Mouse (Mus musculus) neural tube, embryonic 13.5 days (tissue): Measurements from ENCODE around the gene Tdgf1. TPM values are rescaled to one million over a fixed set of nuclear protein-coding genes. Genes with fewer than 3 reads are reported as not detected.

Source experiments
- ATAC-seq: fragments of 200-750 bp; cut with Nextera tagmentation; 2 replicates; pipeline ENCODE4 v1.8.0; 2017; ENCODE audit warnings: low read depth, mild to moderate bottlenecking, moderate TSS enrichment, moderate library complexity
- H3K27ac ChIP-seq: fragments of 300-500 bp; sonication (generic); replicated peaks from 2 replicates; pipeline ENCODE4 v1.5.1; 2015; ENCODE audit warnings: moderate library complexity, mild to moderate bottlenecking, inconsistent platforms
- H3K27me3 ChIP-seq: fragments of 300-500 bp; sonication (generic); 2 replicates; pipeline ENCODE4 v1.6.1; 2015; ENCODE audit warnings: mild to moderate bottlenecking, inconsistent platforms
- H3K36me3 ChIP-seq: fragments of 300-500 bp; sonication (generic); 2 replicates; pipeline ENCODE4 v1.6.1; 2015; ENCODE audit warnings: mild to moderate bottlenecking, inconsistent platforms
- H3K4me1 ChIP-seq: fragments of 300-500 bp; sonication (generic); replicated peaks from 2 replicates; pipeline ENCODE4 v1.6.1; 2015; ENCODE audit warnings: inconsistent platforms
- H3K4me2 ChIP-seq: fragments of 300-500 bp; sonication (generic); 2 replicates; pipeline ENCODE4 v1.6.1; 2015; ENCODE audit warnings: inconsistent platforms, mild to moderate bottlenecking, moderate library complexity
- H3K4me3 ChIP-seq: fragments of 300-500 bp; sonication (generic); 2 replicates; pipeline ENCODE4 v1.5.1; 2015; ENCODE audit warnings: mild to moderate bottlenecking, inconsistent platforms
- H3K9ac ChIP-seq: fragments of 300-500 bp; sonication (generic); 2 replicates; pipeline ENCODE4 v1.6.1; 2015; ENCODE audit warnings: moderate library complexity, mild to moderate bottlenecking, inconsistent platforms
- H3K9me3 ChIP-seq: fragments of 300-500 bp; sonication (generic); 2 replicates; pipeline ENCODE4 v1.6.1; 2016; ENCODE audit warnings: inconsistent platforms
- WGBS: fragments of 180-500 bp; shearing (Covaris S2); methylation state at CpG from one replicate; pipeline ENCODE4 v1.1.7; 2015; 5-methylcytosine and 5-hydroxymethylcytosine counted together
- polyA plus RNA-seq: library from polyadenylated mRNA; unstranded; fragments of >200 nt; fragmentation: Nextera tagmentation; extraction: Ambion mirVana; gene quantifications from 2 replicates; pipeline ENCODE4 v1.2.1, GENCODE M21; 2015

Tdgf1 gene
- polyA plus RNA-seq, 1 experiment from 2014 or later: 0.22 TPM

DNA sequence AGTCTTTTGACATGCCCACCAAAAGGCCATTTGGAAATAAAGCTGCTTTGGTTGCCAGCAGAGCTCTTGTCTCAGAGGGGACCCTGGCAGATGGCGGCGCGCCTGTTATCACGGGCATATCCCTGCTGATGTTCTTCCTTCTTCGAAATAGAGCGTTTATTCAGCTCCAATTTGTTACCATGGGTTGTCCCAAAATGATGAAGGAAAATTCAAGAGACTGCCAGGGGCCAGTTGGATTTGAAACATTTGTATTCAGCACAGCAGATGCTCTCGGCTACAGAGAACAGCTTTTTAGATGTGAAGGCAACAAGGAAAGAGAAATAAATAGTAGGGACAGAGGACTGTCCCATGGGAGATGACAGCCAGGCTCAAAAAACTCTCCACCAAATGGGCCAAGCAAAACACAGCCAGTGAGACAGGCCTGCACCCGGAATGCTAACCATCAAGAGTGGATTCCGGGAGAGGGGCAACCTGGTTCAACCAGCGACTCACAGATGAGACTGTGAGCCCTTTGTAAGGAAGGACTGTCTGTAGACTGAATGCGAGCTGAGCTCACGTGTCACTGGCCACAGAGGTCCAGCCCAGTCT lies 12.0 kb downstream of the Tdgf1 start:
- Histone ChIP-seq H3K27me3 (no peaks in the 10 kb centered on the region), H3K36me3 (no peaks in the 10 kb centered on the region), H3K4me3 (no peak overlapping the region), H3K4me1 (peaks cover 23% of the 10 kb centered on the region), H3K9me3 (no peaks in the 10 kb centered on the region), H3K4me2 (no peak overlapping the region), H3K27ac (peak overlapping the region; percentile 75), H3K9ac (no peak overlapping the region)
- WGBS: 55% methylated on average over 12 of the region's 12 CpGs
- ATAC-seq: peak; percentile 71

DNA sequence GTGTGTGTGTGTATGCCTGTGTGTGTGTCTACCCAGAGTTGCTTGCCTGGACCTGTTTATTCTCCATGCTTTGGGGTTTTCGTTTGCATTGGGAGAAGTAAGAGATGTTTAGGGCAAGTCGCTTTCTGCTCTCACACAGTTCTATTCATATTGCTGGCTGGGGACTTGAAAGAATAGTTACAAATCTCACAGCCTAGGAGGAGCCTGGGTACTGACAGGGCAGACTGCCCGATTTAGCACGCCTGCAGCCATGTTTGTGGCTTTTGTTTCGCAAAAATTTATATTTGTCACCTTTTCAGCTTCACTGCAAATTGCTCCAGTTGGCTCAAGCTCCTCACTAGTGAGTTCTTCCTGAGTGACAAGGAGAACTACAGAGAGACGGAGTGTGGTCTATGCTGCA lies 14.4 kb downstream of the Tdgf1 start:
- 35% methylated on average over 6 of the region's 6 CpGs for WGBS
- ATAC-seq: peak; percentile 54; the same call in 1 of the 2 replicates
- Histone ChIP-seq H3K36me3 (no peaks in the 10 kb centered on the region), H3K9ac (no peak overlapping the region), H3K27me3 (no peaks in the 10 kb centered on the region), H3K4me3 (no peak overlapping the region), H3K4me1 (peaks cover 23% of the 10 kb centered on the region), H3K4me2 (no peak overlapping the region), H3K9me3 (no peaks in the 10 kb centered on the region), H3K27ac (peak overlapping the region; percentile 33; the same call in 1 of the 2 replicates)

DNA sequence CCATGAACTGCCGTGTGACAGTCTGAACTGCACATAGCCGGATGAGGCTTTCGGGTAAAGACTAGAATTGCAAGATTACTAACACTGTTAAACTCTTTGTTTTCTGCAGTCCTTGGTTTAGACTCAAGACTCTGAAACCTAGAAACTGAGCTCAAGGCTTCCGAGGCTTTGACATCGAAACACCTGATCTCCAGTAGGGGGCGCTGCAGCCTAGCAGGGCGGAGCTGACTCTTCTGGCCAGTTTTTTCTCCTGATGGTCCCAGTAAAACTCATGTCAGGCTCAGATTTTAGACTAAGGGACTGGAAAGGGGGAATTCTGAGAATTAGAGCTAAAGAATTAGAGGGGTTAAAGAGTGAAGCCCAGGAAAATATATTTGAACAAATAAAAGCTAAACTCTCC lies 23.2 kb downstream of the Tdgf1 start:
- H3K27ac ChIP-seq: no peak overlapping the region
- no peak overlapping the region for H3K9ac ChIP-seq
- no peaks in the 10 kb centered on the region for H3K27me3 ChIP-seq
- ATAC-seq: no peak
- no peaks in the 10 kb centered on the region for H3K9me3 ChIP-seq
- no peaks in the 10 kb centered on the region for H3K36me3 ChIP-seq
- peaks cover 7% of the 10 kb centered on the region; the same call in 1 of the 2 replicates for H3K4me1 ChIP-seq
- H3K4me3 ChIP-seq: no peak overlapping the region
- H3K4me2 ChIP-seq: no peak overlapping the region
- 18% methylated on average over 7 of the region's 7 CpGs for WGBS

DNA sequence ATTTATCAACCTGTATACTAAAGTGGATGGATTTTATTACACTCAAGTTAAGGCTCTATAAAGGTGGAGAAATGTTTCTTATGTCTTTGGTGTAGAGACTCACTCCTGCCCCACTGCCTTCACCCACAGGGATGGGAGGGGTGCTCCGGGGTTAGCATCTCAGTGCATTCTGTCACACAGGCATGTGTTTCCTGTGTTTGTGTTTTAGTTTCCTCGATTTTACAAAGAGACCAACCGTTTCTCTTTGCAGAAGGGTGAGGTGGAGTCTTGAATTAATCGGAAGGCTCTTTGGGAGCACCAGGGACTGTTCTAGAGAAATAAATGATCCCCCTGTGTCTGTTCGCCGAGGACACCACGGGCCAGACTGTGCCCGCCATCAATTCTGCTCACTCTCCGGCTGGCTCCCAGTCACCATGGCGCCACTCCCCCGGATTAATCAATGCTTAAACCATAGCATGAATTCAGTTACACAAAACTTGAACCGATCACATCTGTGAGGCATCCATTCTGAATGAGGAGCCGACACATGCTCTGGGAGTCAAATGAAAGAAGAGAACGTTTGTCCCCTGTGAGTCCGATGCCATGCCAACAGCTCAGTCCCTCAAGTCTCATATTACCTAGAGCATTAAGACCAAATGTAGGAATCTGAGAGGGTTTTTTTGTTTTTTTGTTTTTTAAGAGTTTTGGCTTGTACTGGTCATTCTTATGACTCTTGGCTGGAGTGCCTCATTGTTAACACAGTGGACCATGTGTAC lies 25.1 kb downstream of the Tdgf1 start:
- 0 out of 2 replicates have a peak overlapping the region, but pooled peaks have one; percentile 14 for H3K4me2 ChIP-seq
- WGBS: 45% methylated on average over 15 of the region's 15 CpGs
- ATAC-seq: no peak; the same call in 1 of the 2 replicates

DNA sequence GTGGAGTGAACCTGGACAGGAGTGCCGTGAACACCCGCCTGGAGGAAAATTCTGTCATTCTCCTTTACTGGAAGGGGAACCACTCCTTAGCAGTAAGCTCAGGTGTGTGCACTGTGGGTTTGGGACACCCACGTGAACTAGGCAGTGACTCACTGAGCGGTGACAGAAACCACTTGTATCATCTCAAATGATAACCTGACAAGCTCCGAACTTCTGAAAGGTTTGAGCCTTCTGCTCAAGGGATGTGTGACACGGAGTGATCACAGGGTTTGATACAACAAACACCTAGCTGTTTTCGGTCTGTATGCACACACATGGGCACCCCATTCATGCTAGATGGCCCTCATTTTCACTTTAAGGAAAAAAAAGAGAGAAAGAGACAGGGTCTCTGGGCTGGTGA lies 29.2 kb downstream of the Tdgf1 start, which contains the start of gene Fam240a:
TSS of gene Fam240a (minus strand) at position 76 of the 400 bp plus-strand sequence.
- H3K4me1 ChIP-seq: peaks cover 10% of the 10 kb centered on the region; the same call in 1 of the 2 replicates
- no peaks in the 10 kb centered on the region for H3K36me3 ChIP-seq
- no peak within 1 kb of the TSS for H3K9ac ChIP-seq
- WGBS: 94% methylated on average over 7 of the region's 7 CpGs
- no peak within 1 kb of the TSS for H3K4me3 ChIP-seq
- H3K9me3 ChIP-seq: no peaks in the 10 kb centered on the region
- no peaks in the 10 kb centered on the region for H3K27me3 ChIP-seq
- H3K27ac ChIP-seq: no peak within 1 kb of the TSS
- ATAC-seq: no peak
- H3K4me2 ChIP-seq: no peak within 1 kb of the TSS

More for the DNA sequence above, 25.1 kb downstream of the Tdgf1 start:
- Histone ChIP-seq H3K4me1 (peaks cover 7% of the 10 kb centered on the region; the same call in 1 of the 2 replicates), H3K27ac (no peak overlapping the region), H3K27me3 (no peaks in the 10 kb centered on the region), H3K4me3 (no peak overlapping the region), H3K9me3 (no peaks in the 10 kb centered on the region), H3K36me3 (no peaks in the 10 kb centered on the region), H3K9ac (no peak overlapping the region)

DNA sequence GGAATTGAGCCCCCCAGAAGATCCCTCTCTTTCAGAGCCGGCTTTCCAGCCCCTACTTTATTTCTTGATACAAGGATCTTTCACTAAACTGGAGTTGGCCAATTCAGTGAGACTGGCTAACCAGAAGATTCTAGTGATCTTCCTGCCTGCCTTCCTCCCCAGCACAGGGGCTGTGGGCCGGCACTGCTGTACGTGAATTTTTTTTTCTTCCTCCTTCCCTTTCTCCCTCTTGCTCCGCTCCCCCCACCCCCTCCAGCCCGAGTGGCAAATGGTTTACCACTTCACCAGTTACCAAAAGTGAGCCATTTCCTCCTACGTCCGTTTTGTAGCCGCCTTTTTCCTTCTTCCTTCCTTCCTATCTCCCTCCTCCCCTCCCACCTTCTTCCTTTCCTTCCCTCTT lies 30.5 kb downstream of the Tdgf1 start:
- WGBS: 67% methylated on average over 8 of the region's 8 CpGs
- Histone ChIP-seq H3K27ac (no peak overlapping the region), H3K9ac (no peak overlapping the region), H3K9me3 (no peaks in the 10 kb centered on the region), H3K4me1 (0 out of 2 replicates have a peak, but pooled peaks cover 4% of the 10 kb centered on the region), H3K27me3 (no peaks in the 10 kb centered on the region), H3K4me2 (no peak overlapping the region), H3K4me3 (no peak overlapping the region), H3K36me3 (no peaks in the 10 kb centered on the region)
- no peak for ATAC-seq

DNA sequence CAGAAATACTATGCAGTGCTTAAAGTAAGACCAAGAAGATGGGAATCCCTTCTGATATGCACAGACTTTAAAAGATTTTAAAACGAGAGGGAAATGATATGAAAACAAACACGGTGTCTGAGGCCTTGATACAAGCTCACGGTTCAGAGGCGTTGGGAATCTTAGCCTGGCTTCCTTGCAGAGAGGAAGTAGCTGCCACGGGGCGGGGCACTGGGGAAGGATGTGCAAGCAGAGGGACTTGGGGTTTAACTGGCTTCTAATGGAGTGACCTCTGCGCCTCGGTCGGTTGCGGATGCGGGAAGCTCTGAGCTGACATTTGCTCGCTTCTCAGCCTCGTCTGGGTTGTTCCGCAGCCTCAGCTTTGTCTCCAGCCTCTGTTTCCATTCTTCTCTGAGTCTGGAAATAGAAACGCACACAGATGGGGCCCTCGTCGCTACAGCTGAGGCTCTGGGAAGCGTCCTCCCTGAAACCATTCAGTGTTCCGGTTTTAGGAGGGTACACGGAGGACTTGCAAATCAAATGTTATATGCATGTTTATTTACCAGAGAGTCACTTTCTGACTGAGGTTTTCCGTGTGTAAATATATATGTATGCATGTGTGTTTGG lies 31.2 kb downstream of the Tdgf1 start:
- H3K4me1 ChIP-seq: 0 out of 2 replicates have a peak, but pooled peaks cover 4% of the 10 kb centered on the region
- WGBS: 53% methylated on average over 21 of the region's 21 CpGs
- no peak overlapping the region for H3K27ac ChIP-seq
- H3K36me3 ChIP-seq: no peaks in the 10 kb centered on the region
- no peak overlapping the region for H3K4me3 ChIP-seq
- no peaks in the 10 kb centered on the region for H3K27me3 ChIP-seq
- H3K4me2 ChIP-seq: no peak overlapping the region
- ATAC-seq: no peak
- no peaks in the 10 kb centered on the region for H3K9me3 ChIP-seq
- H3K9ac ChIP-seq: no peak overlapping the region

DNA sequence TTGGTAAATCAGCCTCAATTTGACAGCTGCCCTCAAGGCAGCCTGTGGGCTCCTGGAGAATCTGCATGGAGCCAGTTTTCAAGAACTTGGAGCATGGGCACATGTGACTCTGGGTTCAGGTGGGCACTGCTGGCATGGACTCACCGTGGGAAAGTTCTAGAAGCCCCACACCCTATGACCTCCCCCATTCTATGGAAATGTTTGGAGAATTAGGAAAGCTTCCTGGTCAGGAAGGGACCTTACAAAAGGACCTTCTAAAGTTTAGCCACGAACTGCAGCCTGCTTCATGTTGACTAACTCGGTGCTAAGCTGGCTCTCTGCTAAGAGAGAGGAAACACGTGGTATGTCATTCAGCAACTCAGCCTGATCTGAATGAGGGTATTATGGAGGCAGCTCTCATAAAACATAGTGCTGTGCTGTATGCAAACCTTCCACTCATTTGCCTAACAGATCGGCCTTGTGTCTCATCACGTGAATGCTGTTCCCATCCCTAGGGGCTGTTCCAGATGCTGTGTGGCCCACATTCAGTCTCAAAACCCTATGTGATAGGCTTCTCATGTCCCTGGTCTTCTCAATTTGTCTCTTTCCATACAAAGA lies 36.5 kb downstream of the Tdgf1 start:
- 74% methylated on average over 6 of the region's 6 CpGs for WGBS
- Histone ChIP-seq H3K9ac (no peak overlapping the region), H3K4me1 (no peaks in the 10 kb centered on the region), H3K36me3 (no peaks in the 10 kb centered on the region), H3K4me3 (no peak overlapping the region), H3K4me2 (no peak overlapping the region), H3K27ac (no peak overlapping the region), H3K9me3 (peaks cover 8% of the 10 kb centered on the region; the same call in 1 of the 2 replicates), H3K27me3 (no peaks in the 10 kb centered on the region)
- ATAC-seq: no peak

DNA sequence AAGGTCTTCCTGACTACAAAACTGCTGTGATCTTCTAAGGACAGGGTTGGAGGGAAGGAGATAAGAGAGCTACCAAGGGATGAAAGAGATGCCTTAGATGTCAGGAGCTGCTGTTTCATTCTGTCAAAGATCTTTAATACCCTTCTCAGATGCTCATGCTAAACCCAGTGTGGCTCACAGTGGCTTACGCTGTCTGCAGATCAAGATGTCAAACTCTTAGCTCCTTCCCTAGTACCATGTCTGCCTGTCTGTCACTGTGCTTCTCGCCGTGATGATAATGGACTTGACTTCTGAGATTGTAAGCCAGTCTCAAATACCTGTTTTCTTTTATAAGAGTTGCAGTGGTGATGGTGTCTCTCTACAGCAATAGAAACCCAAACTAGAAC lies 37.3 kb downstream of the Tdgf1 start:
- no peak overlapping the region for H3K4me2 ChIP-seq
- H3K27ac ChIP-seq: no peak overlapping the region
- no peak for ATAC-seq

DNA sequence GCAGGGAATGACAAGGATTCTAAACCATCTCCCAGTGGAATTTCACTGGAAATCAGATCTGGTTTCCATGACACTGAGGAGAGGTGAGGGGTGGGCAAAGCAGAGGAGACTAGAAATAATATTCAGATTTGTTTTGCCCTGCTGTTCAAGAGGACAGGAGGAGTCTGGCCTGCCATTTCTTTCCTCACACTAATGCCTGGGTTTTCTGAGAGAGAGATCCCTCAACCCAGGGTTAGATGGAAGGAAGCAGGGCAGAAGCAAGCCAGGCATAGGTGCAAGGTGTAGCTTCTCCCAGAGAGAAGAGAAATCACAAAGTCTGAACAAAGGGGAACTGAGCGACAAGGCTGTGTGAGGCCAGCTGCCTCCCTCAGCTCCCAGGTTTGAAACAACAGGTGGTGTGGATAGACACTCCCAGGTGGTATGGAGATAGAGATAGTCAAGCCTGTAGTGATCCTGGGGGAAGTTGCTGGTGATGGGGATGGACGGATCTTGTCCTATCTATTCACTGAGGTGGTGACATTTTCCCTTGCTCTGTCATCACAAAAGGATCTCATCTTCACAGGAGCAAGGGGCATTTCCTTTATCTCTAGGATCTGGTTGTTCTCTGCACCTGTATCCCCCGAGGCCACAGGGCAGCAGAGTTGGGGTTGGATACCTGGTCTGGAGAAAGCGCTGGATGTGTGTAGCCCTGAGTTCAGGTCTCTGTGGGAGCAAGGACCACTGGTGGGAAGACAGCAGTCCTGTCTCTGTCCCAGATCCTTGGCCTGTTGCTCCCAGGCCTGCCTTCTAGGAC lies 37.9 kb downstream of the Tdgf1 start:
- peaks cover 8% of the 10 kb centered on the region; the same call in 1 of the 2 replicates for H3K9me3 ChIP-seq
- H3K9ac ChIP-seq: no peak overlapping the region
- no peak overlapping the region for H3K27ac ChIP-seq
- H3K36me3 ChIP-seq: no peaks in the 10 kb centered on the region
- H3K4me1 ChIP-seq: no peaks in the 10 kb centered on the region
- H3K4me3 ChIP-seq: no peak overlapping the region
- ATAC-seq: no peak
- no peaks in the 10 kb centered on the region for H3K27me3 ChIP-seq
- WGBS: 86% methylated on average over 4 of the region's 4 CpGs
- H3K4me2 ChIP-seq: no peak overlapping the region

More for the DNA sequence above, 37.3 kb downstream of the Tdgf1 start:
- no peak overlapping the region for H3K9ac ChIP-seq
- no peaks in the 10 kb centered on the region for H3K36me3 ChIP-seq
- no peaks in the 10 kb centered on the region for H3K27me3 ChIP-seq
- H3K4me3 ChIP-seq: no peak overlapping the region
- no peaks in the 10 kb centered on the region for H3K4me1 ChIP-seq
- H3K9me3 ChIP-seq: peaks cover 8% of the 10 kb centered on the region; the same call in 1 of the 2 replicates
- 89% methylated on average over 3 of the region's 3 CpGs for WGBS

DNA sequence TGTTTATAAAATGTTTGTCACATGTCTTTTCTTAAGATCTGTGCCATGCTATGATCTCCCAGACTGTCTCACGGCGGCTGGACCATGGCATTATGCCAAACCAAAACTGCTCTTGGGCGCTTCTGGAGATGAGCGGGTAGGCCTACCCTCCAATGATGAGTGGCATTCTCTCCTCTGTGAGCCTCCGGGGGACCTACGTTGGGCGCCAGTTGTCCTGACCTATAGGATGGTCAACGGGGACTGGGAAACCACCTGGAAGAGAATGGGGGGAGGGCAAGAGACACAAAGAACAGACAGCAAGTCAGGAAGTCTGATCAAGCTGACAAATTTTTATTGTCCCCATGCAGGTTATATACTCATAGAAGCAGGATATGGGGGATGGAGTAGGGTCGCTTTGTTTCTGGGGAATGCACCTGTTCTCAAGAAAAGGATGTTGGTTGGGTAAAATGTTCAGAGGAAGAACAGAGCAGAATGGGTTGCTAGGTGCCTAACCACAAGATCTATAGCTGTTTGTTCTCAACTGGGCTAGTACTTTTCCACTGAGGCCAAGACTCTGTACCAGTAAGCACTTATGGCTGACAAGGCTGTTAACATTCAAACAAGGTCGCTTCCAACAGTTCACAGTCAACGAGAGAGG lies 38.6 kb downstream of the Tdgf1 start:
- no peak for ATAC-seq
- peaks cover 8% of the 10 kb centered on the region; the same call in 1 of the 2 replicates for H3K9me3 ChIP-seq
- no peak overlapping the region for H3K27ac ChIP-seq
- 94% methylated on average over 11 of the region's 11 CpGs for WGBS
- no peaks in the 10 kb centered on the region for H3K4me1 ChIP-seq
- no peaks in the 10 kb centered on the region for H3K36me3 ChIP-seq
- no peak overlapping the region for H3K4me3 ChIP-seq
- H3K27me3 ChIP-seq: no peaks in the 10 kb centered on the region
- no peak overlapping the region for H3K9ac ChIP-seq
- H3K4me2 ChIP-seq: no peak overlapping the region
